Mouse (Mus musculus) cerebellum, adult 2 months (tissue): ENCODE measurements around the gene Nid2. TPM values are rescaled to one million over a fixed set of nuclear protein-coding genes. Genes with fewer than 3 reads are reported as not detected.

Source experiments
- DNase-seq, 2 experiments: peaks; one replicate each; pipeline ENCODE4 v3.0.0; 2021
- H3K27ac ChIP-seq: fragments of 200-500 bp; 2 replicates; pipeline ENCODE4 v1.5.1; 2012; ENCODE audit warnings: low read length, control low read depth, inconsistent platforms; ENCODE audit not compliant: insufficient read depth
- H3K27me3 ChIP-seq: fragments of 200-500 bp; 2 replicates; pipeline ENCODE4 v1.6.1; 2012; ENCODE audit warnings: inconsistent platforms, mild to moderate bottlenecking, low read length, moderate library complexity; ENCODE audit not compliant: control insufficient read depth, insufficient read depth
- H3K4me1 ChIP-seq: fragments of 200-500 bp; 2 replicates; pipeline ENCODE4 v1.6.1; 2011; ENCODE audit warnings: low read length; ENCODE audit not compliant: control insufficient read depth, insufficient read depth
- H3K4me3 ChIP-seq: fragments of 200-500 bp; replicated peaks from 2 replicates; pipeline ENCODE3; 2011; ENCODE audit warnings: mild to moderate bottlenecking, low read depth, low read length, control low read depth; ENCODE audit not compliant: insufficient read depth
- CTCF ChIP-seq: fragments of 200-500 bp; IDR thresholded peaks from 2 replicates; pipeline ENCODE4 v1.5.1; 2011; ENCODE audit warnings: low read depth, mild to moderate bottlenecking, control low read depth, low read length, moderate library complexity, borderline replicate concordance; ENCODE audit not compliant: insufficient read depth
- POLR2A ChIP-seq: fragments of 200-500 bp; IDR thresholded peaks from 2 replicates; pipeline ENCODE4 v1.6.1; 2011; ENCODE audit warnings: low read length, control low read depth, borderline replicate concordance; ENCODE audit not compliant: insufficient read depth
- WGBS: fragments of 180-500 bp; shearing (Covaris S2); methylation state at CpG from one replicate; pipeline ENCODE4 v1.1.7; 2018; 5-methylcytosine and 5-hydroxymethylcytosine counted together
- polyA plus RNA-seq: library from polyadenylated mRNA; depleted of rRNA; stranded (reverse); fragments of >200 nt; gene quantifications from 2 replicates; pipeline ENCODE4 v1.2.3, GENCODE M21; 2012; rRNA removed

Gene Nid2
- polyA plus RNA-seq, 1 experiment: 1.5 TPM

DNA sequence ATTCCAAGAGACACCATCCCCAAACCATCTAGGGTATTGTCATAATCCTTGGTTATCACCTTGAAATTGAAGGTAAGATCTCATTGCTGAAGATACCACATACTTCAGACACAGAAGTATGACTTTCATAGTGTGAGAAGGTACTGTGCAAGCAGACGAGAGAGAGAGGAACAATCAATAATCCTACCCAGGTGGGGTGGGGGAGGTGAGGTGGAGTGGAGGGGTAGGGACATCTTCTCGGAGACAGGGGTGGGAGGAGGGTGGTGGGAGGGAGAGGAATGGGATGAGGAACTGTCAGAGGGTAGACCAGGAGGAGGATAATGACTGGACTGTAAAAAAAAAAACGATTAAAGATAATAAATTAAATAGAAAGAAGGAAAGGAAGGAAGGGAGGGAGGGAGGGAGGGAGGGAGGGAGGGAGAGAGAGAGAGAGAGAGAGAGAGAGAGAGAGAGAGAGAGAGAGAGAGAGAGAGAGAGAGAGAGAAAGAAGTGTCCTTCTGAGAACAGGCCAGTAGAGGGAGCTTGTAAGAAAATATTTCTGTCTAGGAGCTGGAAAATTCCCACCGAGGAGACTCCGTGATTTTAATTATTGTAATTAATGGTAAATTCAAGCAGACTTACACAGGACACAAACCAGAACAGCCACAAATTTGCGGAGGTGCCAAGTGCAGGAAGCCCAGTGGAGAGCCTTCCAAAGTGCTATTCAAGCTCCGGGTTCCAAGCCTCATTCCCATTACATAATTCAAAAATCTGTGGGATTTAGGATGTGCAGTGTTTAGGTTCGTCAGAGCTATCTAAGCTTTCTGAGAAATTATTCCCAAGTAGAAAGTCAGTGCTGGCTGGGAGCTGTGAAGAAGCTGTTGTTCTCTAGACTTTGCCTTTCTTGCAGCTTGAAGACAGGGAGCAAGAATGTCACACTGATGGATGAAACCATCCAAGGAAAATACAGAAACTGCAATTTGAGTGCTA, 108.0 kb downstream of the Nid2 start:
- no peaks in the 10 kb centered on the region for H3K27me3 ChIP-seq
- 0 out of 2 replicates have a peak overlapping the region, but pooled peaks have one; percentile 3 for H3K27ac ChIP-seq
- peak overlapping the region; percentile 47 for H3K4me3 ChIP-seq
- TF ChIP-seq POLR2A (no peak), CTCF (peak; percentile 30; the same call in 1 of the 2 replicates)
- peak; percentile 63 to 67 for DNase-seq
- 15% methylated on average over 7 of the region's 8 CpGs for WGBS
- no peaks in the 10 kb centered on the region for H3K4me1 ChIP-seq

DNA sequence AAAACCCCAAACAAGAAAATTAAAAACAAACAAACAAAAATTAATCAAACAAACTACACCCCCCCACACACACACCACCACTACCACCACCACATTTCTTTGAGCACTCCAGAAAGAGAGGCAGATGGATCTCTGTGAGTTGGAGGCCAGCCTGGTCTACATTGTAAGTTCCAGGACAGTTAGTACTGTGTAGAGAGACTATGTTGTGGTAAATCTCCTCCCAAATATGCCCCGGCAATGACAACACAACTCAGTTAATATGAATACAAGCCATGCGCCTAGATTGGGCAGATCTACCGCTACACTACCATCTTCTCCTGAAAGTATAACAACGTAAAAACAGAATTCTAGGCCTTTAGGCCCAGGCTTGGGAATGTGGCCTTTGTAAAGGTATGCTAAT, 109.2 kb downstream of the Nid2 start:
- no peak overlapping the region for H3K27ac ChIP-seq
- H3K4me3 ChIP-seq: no peak overlapping the region
- no peak for DNase-seq
- H3K27me3 ChIP-seq: no peaks in the 10 kb centered on the region
- no peaks in the 10 kb centered on the region for H3K4me1 ChIP-seq
- TF ChIP-seq POLR2A (no peak), CTCF (no peak)
- WGBS: 98% methylated on average over 4 of the region's 4 CpGs

Other genes with a start within 250 kb of the Nid2 start
- gene Gm2244, start 201.3 kb upstream of the Nid2 start, polyA plus RNA-seq: 0.08 TPM in 1 of 2 replicates, not detected in the other
- gene Gm2237, start 166.1 kb upstream of the Nid2 start, polyA plus RNA-seq: 3.7 and 4.4 TPM in 2 replicates
- gene Gm5458, start 148.7 kb upstream of the Nid2 start, polyA plus RNA-seq: not detected in 2 replicates
- 78.5 and 80.7 TPM in 2 replicates for gene Rtraf, start 72.6 kb downstream of the Nid2 start, polyA plus RNA-seq
- 62.7 and 64.5 TPM in 2 replicates for gene Gng2, start 226.4 kb downstream of the Nid2 start, polyA plus RNA-seq